Mouse (Mus musculus) cortical plate, adult 2 months (tissue): Measurements from ENCODE around the gene Fam81b. TPM values are rescaled to one million over a fixed set of nuclear protein-coding genes. Genes with fewer than 3 reads are reported as not detected.

ENCODE experiments used
- H3K27ac ChIP-seq: fragments of 200-500 bp; 2 replicates; pipeline ENCODE4 v1.5.1; 2012; ENCODE audit warnings: low read length, control low read depth, inconsistent platforms; ENCODE audit not compliant: insufficient read depth
- H3K4me1 ChIP-seq: fragments of 200-500 bp; 2 replicates; pipeline ENCODE4 v1.6.1; 2011; ENCODE audit warnings: low read length; ENCODE audit not compliant: control insufficient read depth, insufficient read depth
- H3K4me3 ChIP-seq: fragments of 200-500 bp; 2 replicates; pipeline ENCODE4 v1.5.1; 2011; ENCODE audit warnings: mild to moderate bottlenecking, low read length, control low read depth; ENCODE audit not compliant: insufficient read depth
- CTCF ChIP-seq: fragments of 200-500 bp; IDR thresholded peaks from 2 replicates; pipeline ENCODE4 v1.5.1; 2011; ENCODE audit warnings: mild to moderate bottlenecking, control low read depth, low read length; ENCODE audit not compliant: insufficient read depth; ENCODE audit errors: extremely low read depth
- POLR2A ChIP-seq: fragments of 200-500 bp; IDR thresholded peaks from 2 replicates; pipeline ENCODE4 v1.6.1; 2011; ENCODE audit warnings: mild to moderate bottlenecking, low read length, control low read depth; ENCODE audit not compliant: insufficient read depth; ENCODE audit errors: extremely low read depth
- polyA plus RNA-seq: library from polyadenylated mRNA; depleted of rRNA; stranded (reverse); fragments of >200 nt; gene quantifications from 2 replicates; pipeline ENCODE4 v1.2.3, GENCODE M21; 2012; rRNA removed

Fam81b gene
- polyA plus RNA-seq, 1 experiment, result 0.17 TPM

DNA sequence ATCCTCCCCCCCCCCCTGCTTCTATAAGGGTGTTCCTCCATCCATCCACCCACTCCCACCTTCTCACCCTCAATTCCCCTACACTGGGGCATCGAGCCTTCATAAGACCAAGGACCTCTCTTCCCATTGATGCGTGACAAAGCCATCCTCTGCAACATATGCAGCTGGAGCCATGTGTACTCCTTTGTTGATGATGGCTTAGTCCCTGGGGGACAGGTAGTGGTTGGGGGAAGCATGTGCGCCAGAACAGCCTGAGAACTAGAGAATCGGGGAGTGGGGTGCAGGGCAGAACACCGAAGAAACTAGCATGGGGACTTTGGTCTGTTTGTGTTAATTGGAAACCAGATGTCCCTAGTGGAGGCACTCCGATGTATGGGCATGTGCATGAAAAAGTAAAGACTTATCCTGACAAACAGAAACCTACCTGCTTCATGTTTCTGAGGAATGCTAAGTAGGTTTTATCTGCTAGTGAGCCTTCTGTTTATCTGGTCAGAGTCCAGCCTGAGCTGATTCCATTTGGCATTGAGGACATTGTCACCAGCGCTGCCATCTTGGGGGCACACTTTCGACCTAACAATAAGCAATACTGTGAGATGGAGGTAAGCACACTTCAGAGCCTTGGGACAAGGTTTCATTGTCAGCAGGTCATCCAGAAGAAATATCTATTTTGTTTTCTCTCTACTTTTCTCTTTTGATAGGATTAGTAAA lies 109.3 kb downstream of the Fam81b start:
- H3K4me1 ChIP-seq, result no peaks in the 10 kb centered on the region

DNA sequence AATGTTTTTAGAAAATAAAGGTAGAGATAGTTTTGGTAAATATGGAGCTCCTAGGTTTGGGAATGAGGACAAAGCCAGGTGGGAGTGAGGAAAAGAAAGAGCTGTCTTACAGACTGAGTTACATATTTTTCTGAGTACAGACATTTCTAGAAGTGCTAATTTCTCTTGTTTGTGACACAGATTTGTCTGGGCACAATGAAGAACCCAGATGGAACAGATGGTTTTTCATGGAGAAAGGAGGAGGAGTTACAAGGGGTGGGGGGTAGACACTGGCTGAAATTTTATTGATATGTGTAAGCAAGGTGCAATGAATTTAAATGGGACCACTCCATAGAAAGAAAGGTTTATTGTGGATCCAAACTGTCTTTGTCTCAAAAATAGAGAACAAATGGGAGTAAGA lies 109.9 kb downstream of the Fam81b start:
- Histone ChIP-seq H3K4me1 (no peaks in the 10 kb centered on the region), H3K27ac (no peak overlapping the region), H3K4me3 (no peak overlapping the region)
- TF ChIP-seq CTCF, result no peak
- no peak for TF ChIP-seq POLR2A

More for the DNA sequence above, 109.3 kb downstream of the Fam81b start:
- H3K27ac ChIP-seq, result no peak overlapping the region
- H3K4me3 ChIP-seq, result no peak overlapping the region
- TF ChIP-seq CTCF (no peak), POLR2A (no peak)

DNA sequence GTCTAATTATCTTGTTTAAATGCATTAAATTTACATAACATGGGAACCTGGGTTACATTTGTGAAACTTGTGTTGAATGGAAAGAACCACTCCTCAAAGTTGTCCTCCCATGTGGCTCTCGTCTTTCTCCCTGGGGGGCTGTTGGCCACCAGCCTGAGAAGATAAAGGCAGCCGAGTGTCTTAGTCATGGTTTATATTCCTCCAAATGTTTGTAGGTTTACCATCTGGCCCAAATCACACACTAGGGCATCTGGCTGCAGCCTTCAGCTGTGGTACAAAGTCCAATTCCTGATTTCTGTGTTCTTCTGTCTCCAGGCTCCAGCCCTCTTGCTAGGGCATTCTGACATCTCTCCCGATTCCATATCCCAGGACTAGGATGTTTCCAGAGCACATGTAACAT lies 114.6 kb downstream of the Fam81b start:
- H3K27ac ChIP-seq, result no peak overlapping the region
- TF ChIP-seq CTCF (no peak), POLR2A (no peak)
- no peak overlapping the region for H3K4me3 ChIP-seq

DNA sequence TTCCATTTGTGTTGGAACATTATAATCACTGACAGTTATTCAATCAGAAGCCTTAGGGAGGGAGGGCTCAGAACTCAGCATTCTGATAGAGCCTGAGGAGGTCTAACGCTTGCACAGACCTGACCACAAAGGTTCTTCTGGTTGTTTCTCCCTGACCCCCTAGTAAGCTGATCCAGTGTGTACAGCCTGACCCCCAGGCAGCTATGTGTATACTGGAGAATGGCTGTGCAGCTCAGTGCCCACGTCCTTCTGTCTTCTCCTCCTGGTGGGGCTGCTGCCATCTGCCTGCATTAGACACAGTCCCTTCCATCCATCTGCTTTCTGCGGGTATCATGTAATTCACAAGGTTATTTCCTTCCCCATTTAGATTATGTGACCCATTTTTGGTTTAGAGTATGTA lies 115.7 kb downstream of the Fam81b start:
- no peaks in the 10 kb centered on the region for H3K4me1 ChIP-seq
- TF ChIP-seq POLR2A (no peak), CTCF (no peak)
- H3K4me3 ChIP-seq, result no peak overlapping the region
- no peak overlapping the region for H3K27ac ChIP-seq

More for the DNA sequence above, 114.6 kb downstream of the Fam81b start:
- H3K4me1 ChIP-seq, result no peaks in the 10 kb centered on the region

DNA sequence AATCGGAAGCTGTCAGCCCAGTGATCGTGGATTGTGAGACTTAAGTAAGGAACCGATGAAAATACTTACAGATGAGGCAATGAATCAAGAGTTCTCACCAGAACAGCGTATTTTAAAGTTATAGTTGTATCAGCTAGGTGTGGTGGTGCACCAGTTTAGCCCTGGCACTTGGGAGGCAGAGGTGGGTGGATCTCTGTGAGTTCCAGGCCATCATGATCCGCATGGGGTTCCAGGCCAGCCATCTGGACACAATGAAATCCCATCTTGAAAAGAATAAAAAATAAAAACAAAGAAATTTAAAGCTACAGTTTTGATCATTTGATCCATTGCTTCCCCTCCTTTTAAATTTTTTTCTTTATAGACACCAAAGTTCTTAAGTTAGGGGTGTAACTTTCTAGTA lies 117.2 kb downstream of the Fam81b start:
- Histone ChIP-seq H3K4me3 (no peak overlapping the region), H3K27ac (no peak overlapping the region), H3K4me1 (no peaks in the 10 kb centered on the region)
- TF ChIP-seq CTCF, result no peak
- no peak for TF ChIP-seq POLR2A

DNA sequence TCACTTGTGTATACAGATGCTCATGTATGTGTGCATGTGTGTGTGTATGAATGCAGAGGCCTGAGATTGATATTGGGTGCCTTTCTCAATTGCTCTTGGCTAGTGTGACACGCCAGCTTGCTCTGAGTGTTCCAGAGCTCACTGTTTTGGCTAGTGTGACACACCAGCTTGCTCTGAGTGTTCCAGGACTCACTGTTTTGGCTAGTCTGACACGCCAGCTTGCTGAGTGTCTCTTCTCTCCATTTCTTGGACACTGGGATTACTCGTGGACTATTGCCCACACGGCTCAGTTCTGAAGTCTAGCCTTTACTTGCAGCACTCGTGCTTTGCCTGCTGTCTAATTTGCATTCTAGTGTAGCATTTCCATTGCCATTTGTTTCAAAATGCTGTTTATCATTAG lies 126.2 kb downstream of the Fam81b start:
- no peak for TF ChIP-seq POLR2A
- TF ChIP-seq CTCF, result no peak
- Histone ChIP-seq H3K27ac (no peak overlapping the region), H3K4me1 (no peaks in the 10 kb centered on the region), H3K4me3 (no peak overlapping the region)

DNA sequence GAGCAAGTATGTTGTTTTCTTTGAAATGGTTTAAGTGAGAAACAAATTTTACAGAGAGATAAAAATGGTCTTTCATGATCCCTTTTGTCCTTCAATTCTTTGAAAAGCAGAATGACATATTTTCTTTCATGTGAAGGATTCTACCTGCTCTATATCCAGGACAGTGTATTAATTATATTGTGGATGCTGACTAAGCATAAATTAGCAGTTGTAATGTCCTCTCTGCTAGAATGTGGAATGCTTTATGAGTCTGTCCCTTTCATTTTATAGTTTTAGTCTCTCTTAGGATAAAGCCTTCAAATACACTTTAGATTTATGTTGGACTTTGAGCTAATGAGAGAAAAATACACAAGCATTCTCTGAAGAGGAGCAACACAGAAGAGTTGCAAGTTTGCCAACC lies 130.6 kb downstream of the Fam81b start:
- no peaks in the 10 kb centered on the region for H3K4me1 ChIP-seq
- no peak for TF ChIP-seq CTCF
- no peak for TF ChIP-seq POLR2A
- no peak overlapping the region for H3K27ac ChIP-seq
- H3K4me3 ChIP-seq, result no peak overlapping the region

DNA sequence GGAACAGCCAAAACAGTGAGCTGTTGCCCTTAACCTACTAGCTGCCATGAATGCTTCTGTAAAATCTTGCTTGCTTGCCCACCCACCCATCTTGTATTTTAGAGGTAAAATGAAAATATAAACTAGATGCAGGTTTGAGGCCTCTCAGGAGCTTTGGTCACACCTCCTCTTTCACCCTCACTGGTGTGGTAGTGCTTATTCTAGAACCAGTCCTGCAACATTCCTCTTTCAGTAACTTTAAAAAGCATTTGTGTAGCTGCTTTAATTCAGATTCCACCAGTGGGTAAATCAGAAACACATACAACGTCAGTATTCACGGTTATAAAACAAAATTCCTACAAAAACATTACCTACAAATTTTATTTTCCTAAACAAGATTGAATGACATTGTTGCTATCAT lies 144.3 kb downstream of the Fam81b start:
- H3K27ac ChIP-seq, result no peak overlapping the region
- H3K4me3 ChIP-seq, result no peak overlapping the region
- H3K4me1 ChIP-seq, result no peaks in the 10 kb centered on the region
- TF ChIP-seq CTCF (no peak), POLR2A (no peak)

DNA sequence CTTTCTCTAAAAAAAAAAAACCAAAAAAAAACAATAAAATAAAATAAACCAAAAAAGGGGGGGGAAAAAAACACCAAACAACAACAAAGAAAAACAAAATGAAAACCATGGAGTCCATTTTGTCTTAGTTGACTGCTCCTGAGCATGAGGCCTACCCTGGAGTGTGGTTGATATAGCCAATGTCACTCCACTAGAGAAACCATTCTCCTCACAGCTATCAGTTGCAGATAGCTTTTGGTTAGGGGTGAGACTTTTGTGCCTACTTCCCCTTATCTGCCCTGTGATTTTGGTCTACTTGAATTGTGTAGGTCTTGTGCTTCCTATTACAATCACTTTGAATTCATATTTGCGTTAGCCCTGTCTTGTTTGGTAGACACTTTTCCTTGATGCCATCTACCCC lies 147.4 kb downstream of the Fam81b start:
- Histone ChIP-seq H3K27ac (no peak overlapping the region), H3K4me1 (no peaks in the 10 kb centered on the region), H3K4me3 (no peak overlapping the region)
- no peak for TF ChIP-seq POLR2A
- TF ChIP-seq CTCF, result no peak

DNA sequence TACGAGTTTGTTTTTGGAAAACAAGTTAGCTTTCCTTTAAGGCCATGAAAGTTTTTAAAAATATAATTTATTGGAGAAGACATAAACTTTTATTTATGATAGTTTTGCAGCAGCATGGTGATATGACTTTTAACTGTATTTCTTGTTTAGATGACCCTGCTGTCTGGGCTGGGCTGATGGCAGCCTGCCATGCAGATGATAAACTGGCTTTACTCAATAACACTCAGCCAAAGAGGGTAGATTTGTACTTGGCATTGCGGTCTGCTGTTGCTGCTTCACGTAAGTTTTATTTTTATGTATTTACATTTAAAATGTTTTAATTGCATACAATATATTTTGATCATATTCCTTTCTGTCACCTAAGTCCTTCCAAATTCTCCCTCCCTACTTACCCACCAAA lies 147.8 kb downstream of the Fam81b start:
- Histone ChIP-seq H3K4me3 (no peak overlapping the region), H3K27ac (no peak overlapping the region), H3K4me1 (no peaks in the 10 kb centered on the region)
- TF ChIP-seq CTCF, result no peak
- no peak for TF ChIP-seq POLR2A

Other genes starting within 250 kb of the Fam81b start
- gene Gpr150, start 248.1 kb downstream of the Fam81b start, polyA plus RNA-seq, result 6.0 and 7.3 TPM in 2 replicates
- gene Arsk, start 206.4 kb downstream of the Fam81b start, polyA plus RNA-seq, result 5.0 and 5.4 TPM in 2 replicates
- gene Ttc37, start 206.3 kb downstream of the Fam81b start, polyA plus RNA-seq, result 12.9 and 13.9 TPM in 2 replicates
- 16.2 and 19.2 TPM in 2 replicates for gene Mctp1, start 79.5 kb upstream of the Fam81b start, polyA plus RNA-seq